Comparison of ENCODE assay signal across 12 mouse cellular contexts in genomic region chr7:16956410-16957265, GRCm38 (mm10). TPM values are rescaled to one million over a fixed set of nuclear protein-coding genes. Genes with fewer than 3 reads are reported as not detected.
A peak's percentile ranks its signal among the peaks of the same experiment; 100 is the strongest.
DNase-seq lines count a peak whose midpoint lies in the region; ATAC-seq and TF ChIP-seq lines count a peak whose summit lies in the region.
"Had no signal": no experiment of that assay in that cellular context is flagged by ENCODE, and none has a peak within 500 bp of the region (broad histone marks: within the 10 kb centered on the region; RNA-seq: fewer than 3 reads in every experiment).

No protein-coding gene starts in this region.

- ATAC-seq in forebrain, embryonic 14.5 days: peak; percentile 66
- ATAC-seq in neural tube, embryonic 13.5 days (ENCODE audit: low read depth): peak; percentile 26; the same call in 1 of the 2 replicates
- ATAC-seq: activated CD4-positive, CD25-positive, alpha-beta regulatory T cell, adult 4 months; intestine, postnatal 0 days had no signal

- H3K36me3 ChIP-seq in forebrain, embryonic 14.5 days (ENCODE audit: control insufficient read depth, insufficient read depth, low read length): no peaks in the 10 kb centered on the region
- no peaks in the 10 kb centered on the region for H3K36me3 ChIP-seq in neural tube, embryonic 13.5 days

- H3K9ac ChIP-seq in forebrain, embryonic 14.5 days (ENCODE audit: low read length): peak overlapping the region; percentile 33; the same call in 1 of the 2 replicates
- H3K9ac ChIP-seq in neural tube, embryonic 13.5 days: no peak overlapping the region; the same call in 1 of the 2 replicates

- H3K4me2 ChIP-seq in forebrain, embryonic 14.5 days (ENCODE audit: low read length): peak overlapping the region; percentile 38
- H3K4me2 ChIP-seq in neural tube, embryonic 13.5 days: peak overlapping the region; percentile 35

- no peak for TF ChIP-seq CTCF in layer of hippocampus, adult 2 months (conservative IDR thresholded peaks at IDR 0.05)

- no peaks in the 10 kb centered on the region for H3K9me3 ChIP-seq in forebrain, embryonic 14.5 days (replicated peaks; ENCODE audit: control insufficient read depth, low read length)
- no peaks in the 10 kb centered on the region for H3K9me3 ChIP-seq in neural tube, embryonic 13.5 days

- H3K27me3 ChIP-seq in forebrain, embryonic 14.5 days (replicated peaks; ENCODE audit: control insufficient read depth, insufficient read depth, low read length): no peaks in the 10 kb centered on the region
- no peaks in the 10 kb centered on the region for H3K27me3 ChIP-seq in neural tube, embryonic 13.5 days

- intact Hi-C loops in heart, postnatal 10 days (cut with DNase I): no loop called here

- peak; percentile 65 to 85 for DNase-seq in layer of hippocampus, adult 2 months (ENCODE audit: low spot score in 2 of 2)
- no peak for DNase-seq in layer of hippocampus, adult 9-10 months (ENCODE audit: low spot score)
- DNase-seq in forebrain, embryonic 14.5 days (ENCODE audit: low spot score): peak; percentile 90
- peak; percentile 25 to 36 for DNase-seq in layer of hippocampus, postnatal 10 days (ENCODE audit: low spot score in 2 of 2)
- DNase-seq in urinary bladder, adult 18-20 months (ENCODE audit: low spot score in 2 of 2): no peak
- DNase-seq in heart, postnatal 10 days: no peak
- DNase-seq in kidney, adult 18-20 months: no peak
- DNase-seq: gastrocnemius, postnatal 14 days had no signal

- peak overlapping the region; percentile 14 for H3K4me3 ChIP-seq in layer of hippocampus, adult 2 months
- H3K4me3 ChIP-seq in forebrain, embryonic 14.5 days (ENCODE audit: low read depth, low read length): no peak overlapping the region
- no peak overlapping the region for H3K4me3 ChIP-seq in neural tube, embryonic 13.5 days

- peaks cover 24% of the 10 kb centered on the region for H3K4me1 ChIP-seq in forebrain, embryonic 14.5 days (ENCODE audit: control insufficient read depth, insufficient read depth, low read length)
- peaks cover 62% of the 10 kb centered on the region for H3K4me1 ChIP-seq in neural tube, embryonic 13.5 days (replicated peaks)

- WGBS in forebrain, embryonic 14.5 days: 43% methylated on average over 15 of the region's 15 CpGs
- 32% methylated on average over 15 of the region's 15 CpGs for WGBS in neural tube, embryonic 13.5 days

- H3K27ac ChIP-seq in layer of hippocampus, adult 2 months: peak overlapping the region; percentile 99
- peak overlapping the region; percentile 88 for H3K27ac ChIP-seq in forebrain, embryonic 14.5 days (ENCODE audit: low read depth, low read length)
- H3K27ac ChIP-seq in neural tube, embryonic 13.5 days (replicated peaks): peak overlapping the region; percentile 89
- H3K27ac ChIP-seq: macrophage had no signal

RNA-seq across cellular contexts. Expression of gene Pnmal1, which starts 2.8 kb away (rescaled TPM):
- 100 to 1,000 TPM; 103 to 121 TPM for total RNA-seq in layer of hippocampus, adult 2 months (2021)
- 55.5 and 61.9 TPM in 2 replicates for polyA plus RNA-seq in forebrain, embryonic 14.5 days (2014; fragmentation: Nextera tagmentation; extraction: Ambion mirVana)
- total RNA-seq in layer of hippocampus, postnatal 10 days (2021): 10 to 100 TPM; 59.8 to 62.2 TPM
- 37.6 and 39.7 TPM in 2 replicates for polyA plus RNA-seq in neural tube, embryonic 13.5 days (2015; fragmentation: Nextera tagmentation; extraction: Ambion mirVana)
- not detected for total RNA-seq in heart, postnatal 10 days (2021)
- total RNA-seq: gastrocnemius, postnatal 14 days had no signal
- polyA plus RNA-seq: activated CD4-positive, CD25-positive, alpha-beta regulatory T cell, adult 4 months; macrophage had no signal

RNA-seq across cellular contexts. Expression of gene Pnmal2, which starts 12.2 kb away (rescaled TPM):
- total RNA-seq in layer of hippocampus, adult 2 months (2021): 100 to 1,000 TPM; 348 to 373 TPM
- polyA plus RNA-seq in forebrain, embryonic 14.5 days (2014; fragmentation: Nextera tagmentation; extraction: Ambion mirVana): 48.1 and 63.2 TPM in 2 replicates
- total RNA-seq in layer of hippocampus, postnatal 10 days (2021): 100 to 1,000 TPM; 229 to 232 TPM
- 76.2 and 82.4 TPM in 2 replicates for polyA plus RNA-seq in neural tube, embryonic 13.5 days (2015; fragmentation: Nextera tagmentation; extraction: Ambion mirVana)
- 1 to 10 TPM; 5.0 to 5.2 TPM for total RNA-seq in heart, postnatal 10 days (2021)
- polyA plus RNA-seq: activated CD4-positive, CD25-positive, alpha-beta regulatory T cell, adult 4 months; macrophage had no signal

RNA-seq across cellular contexts. Expression of gene Gm42372, which starts 26.2 kb away (rescaled TPM):
- 10 to 100 TPM; 52.3 to 55.5 TPM for total RNA-seq in layer of hippocampus, adult 2 months (2021)
- 3.8 and 3.9 TPM in 2 replicates for polyA plus RNA-seq in forebrain, embryonic 14.5 days (2014; fragmentation: Nextera tagmentation; extraction: Ambion mirVana)
- 10 to 100 TPM; 42.9 to 44.8 TPM for total RNA-seq in layer of hippocampus, postnatal 10 days (2021)
- polyA plus RNA-seq in neural tube, embryonic 13.5 days (2015; fragmentation: Nextera tagmentation; extraction: Ambion mirVana): 3.3 and 3.5 TPM in 2 replicates
- total RNA-seq in heart, postnatal 10 days (2021): under 1 TPM in 1 of 2 experiments, not detected in 1; 0.10 TPM
- polyA plus RNA-seq: macrophage had no signal

RNA-seq across cellular contexts. Expression of gene Calm3, which starts 32.7 kb away (rescaled TPM):
- total RNA-seq in layer of hippocampus, adult 2 months (2021): 1,000 to 10,000 TPM; 2,074 to 2,160 TPM
- 473 and 491 TPM in 2 replicates for polyA plus RNA-seq in forebrain, embryonic 14.5 days (2014; fragmentation: Nextera tagmentation; extraction: Ambion mirVana)
- total RNA-seq in layer of hippocampus, postnatal 10 days (2021): 1,000 to 10,000 TPM; 2,090 to 2,190 TPM
- 275 and 297 TPM in 2 replicates for polyA plus RNA-seq in neural tube, embryonic 13.5 days (2015; fragmentation: Nextera tagmentation; extraction: Ambion mirVana)
- 100 to 1,000 TPM; 252 to 262 TPM for total RNA-seq in heart, postnatal 10 days (2021)

RNA-seq across cellular contexts. Expression of gene Ccdc8, which starts 35.9 kb away (rescaled TPM):
- 1 to 10 TPM; 1.8 to 2.2 TPM for total RNA-seq in layer of hippocampus, adult 2 months (2021)
- polyA plus RNA-seq in forebrain, embryonic 14.5 days (2014; fragmentation: Nextera tagmentation; extraction: Ambion mirVana): 3.4 and 3.7 TPM in 2 replicates
- total RNA-seq in layer of hippocampus, postnatal 10 days (2021): 1 to 10 TPM; 3.7 to 4.4 TPM
- 6.6 and 7.6 TPM in 2 replicates for polyA plus RNA-seq in neural tube, embryonic 13.5 days (2015; fragmentation: Nextera tagmentation; extraction: Ambion mirVana)
- total RNA-seq in heart, postnatal 10 days (2021): 10 to 100 TPM; 15.6 to 18.0 TPM

Comparison
In these comparisons a context has a peak if more than half of its experiments do, and no peak if none do; other contexts are left out.
1. DNase-seq: peak in layer of hippocampus, adult 2 months (2 of 2), forebrain, embryonic 14.5 days (single experiment) and layer of hippocampus, postnatal 10 days (2 of 2); none in layer of hippocampus, adult 9-10 months (single experiment), urinary bladder, adult 18-20 months (0 of 2), heart, postnatal 10 days (0 of 2) and kidney, adult 18-20 months (single experiment).
2. RNA of gene Pnmal1, which starts 2.8 kb away (total RNA-seq): 103 to 121 TPM in layer of hippocampus, adult 2 months and 59.8 to 62.2 TPM in layer of hippocampus, postnatal 10 days; not detected in heart, postnatal 10 days; every median in the first group is over 10 times any median in the second.
3. RNA of gene Pnmal2, which starts 12.2 kb away (total RNA-seq): 348 to 373 TPM in layer of hippocampus, adult 2 months and 229 to 232 TPM in layer of hippocampus, postnatal 10 days; 5.0 to 5.2 TPM in heart, postnatal 10 days; every median in the first group is over 10 times any median in the second.
4. RNA of gene Gm42372, which starts 26.2 kb away (total RNA-seq): 52.3 to 55.5 TPM in layer of hippocampus, adult 2 months and 42.9 to 44.8 TPM in layer of hippocampus, postnatal 10 days; 0.10 TPM in heart, postnatal 10 days; every median in the first group is over 10 times any median in the second.
5. Peak in every context shown above with its lines, with median percentiles within 50 percentile points of each other: H3K27ac ChIP-seq.